Mouse (Mus musculus) heart, embryonic 11.5 days (tissue): Measurements from ENCODE around the gene Zfp367. TPM values are rescaled to one million over a fixed set of nuclear protein-coding genes. Genes with fewer than 3 reads are reported as not detected.

Experiments used
- polyA plus RNA-seq: library from polyadenylated mRNA; unstranded; fragments of >200 nt; fragmentation: Nextera tagmentation; extraction: Ambion mirVana; gene quantifications from 2 replicates; pipeline ENCODE4 v1.2.1, GENCODE M21; 2014

Zfp367 gene
- polyA plus RNA-seq, 1 experiment from 2014 or later = 23.7 TPM

Other genes with a start within 250 kb of the Zfp367 start
- gene Hsd17b3, start 64.0 kb downstream of the Zfp367 start, polyA plus RNA-seq = not detected in 2 replicates
- gene Slc35d2, start 23.8 kb downstream of the Zfp367 start, polyA plus RNA-seq = 7.4 and 8.2 TPM in 2 replicates
- gene Habp4, start 8.6 kb upstream of the Zfp367 start, polyA plus RNA-seq = 42.2 and 50.2 TPM in 2 replicates
- gene Cdc14b, start 122.1 kb upstream of the Zfp367 start, polyA plus RNA-seq = 21.6 and 29.5 TPM in 2 replicates
- gene Aaed1, start 159.5 kb upstream of the Zfp367 start, polyA plus RNA-seq = 68.4 and 71.4 TPM in 2 replicates
- gene Ctsl, start 217.7 kb upstream of the Zfp367 start, polyA plus RNA-seq = 296 and 339 TPM in 2 replicates